Mouse (Mus musculus): ENCODE results near the gene Ntsr1.

DNA sequence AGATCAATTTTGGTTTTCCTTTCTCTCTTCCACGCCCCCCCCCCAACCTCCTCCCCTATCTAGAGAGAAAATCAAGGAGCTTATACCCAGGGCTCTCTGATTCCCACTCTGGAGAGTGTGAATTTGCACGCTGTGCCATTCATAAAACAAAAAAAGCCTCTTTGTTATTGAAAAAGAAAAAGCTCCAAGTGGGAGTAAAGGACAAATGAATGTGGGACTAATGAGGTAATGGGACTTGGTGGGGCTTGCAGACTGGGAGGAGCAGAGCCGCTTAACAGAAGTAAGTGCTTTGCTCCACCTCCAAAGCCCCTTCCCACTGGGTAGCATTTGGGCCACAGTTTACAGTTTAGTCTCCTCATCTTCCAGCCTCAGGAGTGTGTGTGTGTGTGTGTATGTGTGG lies 30.8 kb downstream of the Ntsr1 start:
- no peak for TF ChIP-seq CTCF (IDR thresholded peaks at IDR 0.05; ENCODE audit: insufficient read depth, low read depth, low read length)
- TF ChIP-seq POLR2A (IDR thresholded peaks at IDR 0.05; ENCODE audit: insufficient read depth, low read depth, low read length): no peak
